Mouse (Mus musculus) cerebellum, postnatal 25 days (tissue): Measurements from ENCODE around the gene 1500009C09Rik.
"Not testable (repeated sequence)": the region's sequence is repeated elsewhere in the genome, so short reads cannot be mapped to it uniquely, and the experiment has no call there.

Experiments
- DNase-seq, 2 experiments: peaks; one replicate each; pipeline ENCODE4 v3.0.0; 2021; ENCODE audit warnings: mixed read lengths in 2 of 2

1500009C09Rik gene

DNA sequence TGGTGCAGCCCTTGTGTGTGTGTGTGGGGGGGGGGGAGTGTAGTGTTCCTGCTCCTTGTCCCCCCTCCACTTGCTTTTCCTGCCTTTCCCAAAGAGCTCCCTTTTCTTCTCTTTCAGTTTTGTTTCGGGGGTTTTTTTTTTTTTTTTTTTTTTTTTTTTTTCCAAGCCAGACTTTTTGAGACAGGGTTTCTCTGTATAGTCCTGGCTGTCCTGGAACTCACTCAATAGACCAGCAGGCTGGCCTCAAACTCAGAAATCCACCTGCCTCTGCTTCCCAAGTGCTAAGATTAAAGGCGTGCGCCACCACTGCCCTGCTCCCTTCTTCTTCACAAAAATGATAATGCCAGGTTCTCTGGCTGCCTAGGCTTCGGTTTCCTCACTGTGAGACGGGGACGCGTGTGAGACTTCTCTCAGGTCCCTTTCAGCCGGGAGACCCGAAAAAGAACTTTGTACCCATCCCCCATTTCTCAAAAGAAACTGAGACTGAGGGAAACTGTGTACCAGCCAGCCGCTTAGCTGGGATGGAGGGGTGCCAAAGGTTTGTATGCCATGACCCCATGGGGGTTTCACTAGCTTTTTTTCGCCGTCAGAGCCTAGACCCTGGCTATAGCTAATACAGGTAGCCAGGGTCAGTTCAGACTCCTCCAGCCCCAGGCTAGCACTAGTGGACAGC, 32.1 kb upstream of the 1500009C09Rik start:
- no peak for DNase-seq

DNA sequence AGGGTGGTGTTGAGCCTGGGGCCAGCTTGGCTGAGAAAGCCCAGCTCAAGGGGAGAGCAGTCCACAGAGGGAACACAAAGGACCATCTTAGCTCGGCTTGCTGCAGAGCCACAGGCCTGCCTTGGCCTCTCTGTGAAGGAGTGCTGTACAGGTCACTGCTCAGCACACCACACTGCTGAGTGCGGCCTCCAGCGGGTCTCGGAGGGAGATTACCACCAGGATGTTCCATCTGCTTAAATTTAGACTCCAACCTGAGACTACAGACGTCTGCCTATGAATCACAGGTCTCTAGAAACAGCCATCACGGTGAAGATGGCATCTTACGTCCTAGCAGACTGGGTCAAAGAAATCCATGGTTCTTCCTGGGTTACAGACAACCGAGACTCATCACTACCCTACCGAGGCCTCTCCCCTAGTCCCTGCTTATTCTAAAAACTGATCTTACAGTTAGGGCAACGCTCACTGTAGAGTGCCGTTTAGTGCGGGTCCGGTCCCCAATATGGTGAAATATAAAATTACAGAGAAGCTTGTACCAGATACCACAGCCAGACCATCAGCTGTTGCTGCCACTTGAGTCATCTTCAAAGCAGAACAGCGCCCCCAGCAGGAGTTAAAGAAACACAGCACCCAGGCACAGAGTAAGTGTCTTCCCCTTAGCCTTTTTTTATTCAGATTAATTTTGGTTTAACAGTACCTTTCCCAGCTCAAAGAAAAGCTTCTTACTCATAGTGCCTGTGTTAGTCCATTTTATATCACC, 30.9 kb upstream of the 1500009C09Rik start:
- DNase-seq, result no peak

DNA sequence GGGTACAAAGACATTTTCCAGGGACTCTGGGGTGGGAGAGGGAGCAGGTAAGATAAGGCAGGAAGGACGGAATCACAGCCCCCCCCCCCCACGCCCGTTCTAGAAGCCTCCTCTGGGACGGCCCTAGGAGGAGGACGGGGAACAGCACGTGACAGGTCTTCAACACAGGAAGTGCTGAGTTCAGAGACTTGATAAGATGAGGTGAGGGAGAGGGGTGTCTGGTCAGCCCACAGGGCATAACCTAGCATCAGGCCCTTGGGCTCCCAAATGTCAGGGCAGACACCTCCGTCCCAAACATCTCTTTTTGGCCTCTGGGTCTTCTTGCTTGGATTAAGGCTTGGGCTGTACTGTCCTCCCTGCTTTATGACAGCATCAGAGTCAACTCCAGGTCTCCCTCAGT, 28.9 kb upstream of the 1500009C09Rik start:
- DNase-seq, result no peak

DNA sequence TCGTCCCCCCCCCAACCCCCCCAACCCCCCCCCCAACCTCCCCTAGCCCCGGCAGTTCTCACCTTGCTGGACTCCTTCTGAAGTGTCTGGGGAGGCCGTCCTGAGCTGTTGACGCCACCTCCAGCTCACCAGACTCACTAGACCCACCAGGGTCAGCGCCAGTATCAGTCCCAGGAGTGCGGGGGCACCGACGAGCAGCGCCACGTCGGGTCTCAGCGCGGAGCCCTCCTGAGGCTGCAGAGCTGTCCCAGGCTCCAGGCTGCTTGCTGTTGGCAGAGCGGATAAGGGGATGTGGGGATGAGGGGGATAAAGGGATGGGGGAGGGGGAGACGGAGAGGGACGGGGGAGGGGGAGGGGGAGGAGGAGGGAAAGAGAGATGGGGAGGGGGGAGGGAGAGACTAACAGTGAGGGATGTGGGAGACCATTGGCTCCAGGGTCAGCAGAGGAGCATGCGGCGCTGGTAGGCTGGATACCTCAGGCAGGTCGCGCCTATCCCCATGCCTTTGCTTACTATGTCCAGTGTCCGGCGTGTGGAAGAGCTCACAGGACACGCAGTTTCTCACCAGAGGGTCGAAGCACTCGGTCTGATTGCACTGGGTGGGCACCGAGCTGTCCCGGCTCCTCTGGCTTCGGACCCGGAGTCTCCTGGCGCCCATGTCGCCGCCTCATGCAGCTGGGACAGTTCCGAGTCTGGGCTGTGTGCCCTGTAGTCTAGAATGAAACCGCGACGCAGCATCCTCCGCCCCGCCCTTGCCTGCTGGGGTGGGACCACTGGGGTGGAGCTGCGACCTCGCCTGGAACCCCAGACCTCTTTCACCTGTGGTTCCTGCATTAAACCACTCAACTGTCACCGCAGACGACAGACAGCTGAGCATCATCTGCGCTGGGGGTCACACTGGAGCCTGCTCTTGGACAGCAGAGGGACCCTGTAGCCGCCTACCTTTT, 28.3 kb upstream of the 1500009C09Rik start, which contains the start of gene Tnfrsf13c:
Tnfrsf13c (minus strand) TSS at position 713 of the 945 bp plus-strand sequence.
- DNase-seq, result peak; percentile 46 to 50

GRCm38 (mm10) chr15:82224602-82225215, 27.5 kb upstream of the 1500009C09Rik start:
- no peak for DNase-seq

DNA sequence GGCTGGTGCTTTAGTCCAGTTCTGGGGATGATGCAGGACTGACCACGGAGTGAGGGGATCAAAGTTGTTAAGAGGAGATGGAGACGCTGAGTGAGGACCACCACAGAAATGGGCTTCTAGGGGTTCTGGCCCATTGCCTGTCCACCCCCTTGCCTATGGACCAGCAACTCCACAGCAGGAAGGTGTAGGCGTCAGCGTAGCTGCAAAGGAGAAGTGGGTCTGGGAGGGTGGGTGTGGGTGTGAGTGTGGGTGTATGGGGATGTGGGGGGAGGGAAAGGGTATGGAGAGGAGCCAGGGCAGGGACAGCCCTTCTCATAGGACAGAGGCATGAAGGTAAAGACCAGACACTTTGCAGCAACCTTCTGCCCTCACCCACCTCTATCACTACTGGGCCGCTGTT, 26.4 kb upstream of the 1500009C09Rik start:
- no peak for DNase-seq

DNA sequence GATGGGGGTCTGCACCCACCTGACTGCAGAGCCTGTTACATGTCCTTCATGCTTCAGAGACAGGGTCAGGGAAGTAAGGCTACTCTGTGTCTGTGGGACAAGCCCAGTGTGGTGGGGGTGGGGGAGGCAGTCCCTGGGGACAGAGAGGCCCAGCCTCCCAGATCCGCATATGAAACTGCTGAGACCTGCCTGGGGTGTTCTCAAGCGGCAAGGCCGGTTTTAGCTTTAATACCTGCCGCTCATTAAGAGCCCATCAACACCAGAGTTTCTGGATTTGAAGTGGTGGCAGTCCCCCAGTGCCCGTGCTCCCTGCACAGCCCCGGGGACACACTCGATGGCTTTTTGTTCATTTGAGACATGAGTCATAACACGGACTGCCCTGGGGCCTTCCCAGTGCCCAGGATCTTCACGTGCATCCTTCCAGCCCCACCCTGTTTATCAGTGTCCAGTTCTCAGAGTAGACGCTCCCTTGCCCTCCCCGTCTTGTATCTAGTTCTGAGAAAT, 22.6 kb upstream of the 1500009C09Rik start:
- DNase-seq, result no peak

DNA sequence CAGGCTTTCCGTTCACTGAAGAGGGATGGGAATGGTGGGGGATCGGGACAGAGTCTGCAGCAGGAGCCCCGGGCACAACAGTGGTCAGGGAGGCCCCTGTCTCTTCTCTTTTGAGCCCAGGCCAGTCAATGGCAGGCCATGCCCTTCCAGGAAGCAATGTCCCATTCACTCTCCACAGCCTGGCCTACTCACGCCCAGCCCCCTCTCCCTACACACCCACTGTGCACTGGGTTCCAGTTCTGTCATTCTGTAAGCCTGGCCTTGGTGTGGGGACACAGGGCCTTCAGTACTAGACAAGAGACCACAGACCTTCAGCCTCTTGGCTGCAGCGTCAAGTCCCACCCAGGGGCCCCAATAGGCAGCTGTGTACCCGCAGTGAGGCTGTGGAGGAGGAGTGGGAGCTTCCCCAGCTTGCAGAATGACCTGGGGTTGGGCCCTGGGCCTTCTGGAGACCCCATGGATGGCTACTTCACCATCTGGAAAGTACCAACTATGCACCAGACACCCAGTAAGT, 22.0 kb upstream of the 1500009C09Rik start:
- DNase-seq, result no peak

GRCm38 (mm10) chr15:82231100-82231499, 21.1 kb upstream of the 1500009C09Rik start:
- no peak for DNase-seq

DNA sequence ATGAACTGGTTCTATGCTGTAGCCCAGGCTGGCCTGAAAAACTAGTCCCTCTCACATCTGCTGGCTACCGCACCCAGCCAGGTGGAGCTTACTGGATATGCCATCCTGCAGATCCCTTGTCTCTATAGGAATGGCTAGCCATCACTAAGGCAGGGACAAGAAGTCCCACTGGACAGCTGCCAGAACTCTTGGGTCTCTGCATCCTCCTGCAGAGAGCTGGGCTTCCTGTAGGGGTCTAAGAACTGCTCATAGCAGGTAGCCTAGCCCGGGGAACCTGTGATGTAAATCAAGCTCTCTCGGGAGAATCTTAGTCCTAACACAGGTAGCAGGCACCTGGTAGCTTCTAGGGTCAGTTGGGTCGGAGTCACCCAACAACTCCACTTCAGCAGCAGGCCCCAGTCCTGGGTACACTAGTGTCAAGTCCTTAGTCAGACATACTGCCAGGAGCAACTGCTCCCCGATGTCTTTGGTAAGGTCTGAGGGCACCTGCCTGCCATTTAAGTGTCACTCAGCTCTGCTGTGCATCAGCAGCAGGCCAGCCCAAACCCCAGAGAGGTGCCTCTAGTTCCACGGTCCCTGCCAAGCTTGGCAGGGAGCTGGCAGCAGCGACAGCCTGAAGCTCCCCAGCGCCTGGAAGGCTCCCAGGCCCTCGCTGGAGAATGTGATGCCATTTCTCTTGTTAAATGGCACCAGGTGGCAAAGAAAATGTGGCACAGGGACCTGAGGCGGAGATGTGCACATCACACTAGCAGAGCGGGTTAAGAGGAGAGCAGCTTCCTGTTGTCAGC, 20.4 kb upstream of the 1500009C09Rik start:
- DNase-seq, result peak; percentile 92 to 94

DNA sequence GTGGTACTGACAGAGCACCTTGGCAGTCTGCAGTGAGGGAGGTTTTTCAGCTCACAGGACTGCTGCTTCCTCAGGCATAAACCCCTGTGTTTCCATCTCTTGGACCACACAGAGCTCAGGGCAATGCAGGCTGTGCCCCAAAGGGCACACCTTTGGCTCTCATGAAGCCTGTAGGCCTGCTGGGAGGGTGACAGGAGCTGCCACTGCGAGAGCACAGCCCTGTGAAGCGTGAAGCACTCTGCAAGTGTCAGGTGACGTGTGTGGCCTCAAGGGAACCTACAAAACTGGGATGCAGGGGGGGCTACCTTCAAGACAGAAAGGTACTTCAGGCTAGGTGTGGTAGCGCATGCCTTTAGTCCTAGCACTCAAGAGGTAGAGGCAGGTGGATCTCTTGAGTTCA, 19.5 kb upstream of the 1500009C09Rik start:
- DNase-seq, result no peak

GRCm38 (mm10) chr15:82235661-82236060, 16.5 kb upstream of the 1500009C09Rik start:
- DNase-seq, result no peak

DNA sequence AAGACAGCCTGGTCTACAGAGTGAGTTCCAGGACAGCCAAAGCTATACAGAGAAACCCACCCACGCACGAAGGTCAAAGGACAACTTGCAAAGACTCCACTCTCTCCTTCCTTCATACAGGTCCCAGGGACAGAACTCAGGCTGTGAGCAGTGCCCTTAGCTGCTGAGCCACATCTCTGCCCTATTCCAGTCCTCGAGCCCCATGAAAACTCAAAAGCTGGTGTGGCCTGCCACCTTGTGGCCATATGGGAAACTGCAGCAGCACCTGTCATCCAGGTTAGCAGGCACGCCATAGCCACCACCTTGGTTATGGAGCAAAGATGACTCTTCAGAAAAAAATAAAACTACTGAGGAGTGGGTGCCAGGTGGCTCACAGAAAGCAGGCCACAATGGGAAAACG, 15.6 kb upstream of the 1500009C09Rik start:
- DNase-seq, result peak; percentile 94 to 98

DNA sequence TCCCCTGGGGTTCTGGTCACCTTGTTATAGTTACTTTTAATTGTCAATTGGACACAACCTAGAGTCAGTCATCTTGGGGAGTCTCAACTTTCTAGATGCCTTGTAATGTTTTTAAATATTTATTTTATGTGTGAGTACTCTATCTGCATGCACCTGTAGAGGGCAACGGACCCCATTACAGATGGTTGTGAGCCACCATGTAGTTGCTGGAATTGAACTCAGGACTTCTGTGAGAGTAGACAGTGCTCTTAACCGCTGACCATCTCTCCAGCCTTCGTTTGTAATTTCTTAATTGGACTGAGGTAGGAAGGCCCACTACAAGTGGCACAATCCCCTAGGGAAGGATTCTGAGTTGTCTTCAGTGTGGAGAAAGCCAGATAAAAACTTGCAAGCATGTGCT, 8.9 kb upstream of the 1500009C09Rik start:
- DNase-seq, result no peak

- no peak for DNase-seq
Measured at GRCm38 (mm10) chr15:82243742-82244114, 8.5 kb upstream of the 1500009C09Rik start.

- peak; percentile 96 for DNase-seq
Measured at GRCm38 (mm10) chr15:82244115-82244804, 7.9 kb upstream of the 1500009C09Rik start, which contains the start of gene Cenpm. TSS of gene Cenpm (minus strand) at chr15:82244748.

DNA sequence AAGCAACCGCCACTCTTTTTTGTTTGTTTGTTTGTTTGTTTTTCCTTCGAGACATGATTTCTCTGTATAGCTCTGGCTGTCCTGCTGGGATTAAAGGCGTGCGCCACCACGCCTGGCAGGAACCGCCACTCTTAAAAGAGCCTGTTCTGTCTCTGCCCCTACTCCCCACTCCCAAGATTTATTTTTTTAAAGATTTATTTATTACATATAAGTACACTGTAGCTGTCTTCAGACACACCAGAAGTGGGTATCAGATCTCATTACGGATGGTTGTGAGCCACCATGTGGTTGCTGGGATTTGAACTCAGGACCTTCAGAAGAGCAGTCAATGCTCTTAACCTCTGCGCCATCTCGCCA, 7.4 kb upstream of the 1500009C09Rik start:
- not testable (repeated sequence) for DNase-seq

- DNase-seq, result no peak
Measured at GRCm38 (mm10) chr15:82247131-82247776, 4.9 kb upstream of the 1500009C09Rik start.

DNA sequence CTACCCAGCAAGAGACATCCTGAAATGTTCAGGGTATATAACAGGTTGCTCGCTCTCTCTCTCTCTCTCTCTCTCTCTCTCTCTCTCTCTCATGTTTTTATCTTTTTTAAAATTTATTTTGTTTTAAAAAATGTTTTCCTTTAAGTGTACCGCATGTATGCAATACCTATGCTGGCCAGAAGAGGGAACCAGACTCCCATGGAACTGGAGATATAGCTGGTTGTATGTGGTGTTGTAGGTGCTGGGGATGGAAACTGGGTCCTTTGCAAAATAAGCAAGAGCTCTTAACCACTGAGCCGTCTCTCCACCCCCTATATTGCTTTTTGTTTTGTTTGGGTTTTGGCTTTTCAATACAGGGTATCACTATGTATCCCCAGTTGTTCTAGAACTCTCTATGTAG, 618 bp upstream of the 1500009C09Rik start:
- DNase-seq, result no peak

DNA sequence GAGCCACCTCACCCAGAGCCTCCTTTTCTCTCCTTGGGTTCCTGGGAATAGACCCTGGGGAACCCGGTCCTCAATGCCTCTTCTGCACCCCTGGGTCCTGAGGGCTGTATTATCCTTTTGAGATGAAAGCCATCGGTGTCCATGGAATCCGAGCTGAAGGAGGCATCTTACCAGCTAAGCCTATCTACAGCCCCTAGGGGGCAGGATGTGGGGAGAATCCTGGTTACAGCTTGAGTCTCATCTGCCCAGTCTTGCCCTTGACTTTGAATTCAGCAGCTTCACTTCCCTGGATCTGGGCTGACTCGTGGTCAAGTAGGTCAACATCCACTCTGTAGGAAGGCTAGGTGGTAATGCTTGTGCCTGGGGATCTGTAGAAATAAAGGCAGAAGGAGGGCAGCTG, 3.1 kb downstream of the 1500009C09Rik start:
- peak in 1 of 2 experiments; percentile 36 for DNase-seq
